In genomic region chr7:141040867-141041606, GRCm38 (mm10) we compare ENCODE assay signal across 10 mouse cellular contexts. TPM values are rescaled to one million over a fixed set of nuclear protein-coding genes. Genes with fewer than 3 reads are reported as not detected.
A peak's percentile ranks its signal among the peaks of the same experiment; 100 is the strongest.
DNase-seq lines count a peak whose midpoint lies in the region; ATAC-seq and TF ChIP-seq lines count a peak whose summit lies in the region.
"Had no signal": no experiment of that assay in that cellular context is flagged by ENCODE, and none has a peak within 500 bp of the region (broad histone marks: within the 10 kb centered on the region; RNA-seq: fewer than 3 reads in every experiment).

No protein-coding gene starts in this region.

- peak overlapping the region; percentile 83 for H3K27ac ChIP-seq in heart, adult 2 months
- peak overlapping the region; percentile 54 for H3K27ac ChIP-seq in brown adipose tissue, adult 24 weeks (replicated peaks; ENCODE audit: low read depth, low read length)
- H3K27ac ChIP-seq in hindbrain, postnatal 0 days, result peak overlapping the region; percentile 77
- H3K27ac ChIP-seq in midbrain, embryonic 13.5 days, result peak overlapping the region; percentile 19; the same call in 1 of the 2 replicates
- H3K27ac ChIP-seq in cerebellum, adult 2 months (ENCODE audit: insufficient read depth, low read length), result no peak overlapping the region

- no peaks in the 10 kb centered on the region for H3K79me2 ChIP-seq in heart, adult 2 months (replicated peaks; ENCODE audit: control insufficient read depth, insufficient read depth, low read length)

- TF ChIP-seq CTCF in heart, adult 2 months (IDR thresholded peaks at IDR 0.05), result no peak
- TF ChIP-seq CTCF in hindbrain, postnatal 0 days (IDR thresholded peaks at IDR 0.05; ENCODE audit: low read depth), result no peak
- no peak for TF ChIP-seq CTCF in cerebellum, adult 2 months (IDR thresholded peaks at IDR 0.05; ENCODE audit: borderline replicate concordance, insufficient read depth, low read depth, low read length)

- DNase-seq in heart, adult 2 months, result no peak
- DNase-seq in heart, postnatal 25 days (ENCODE audit: low spot score), result no peak
- DNase-seq in hindbrain, postnatal 0 days (ENCODE audit: low spot score), result no peak
- no peak for DNase-seq in cerebellum, adult 2 months
- no peak for DNase-seq in layer of hippocampus, adult 11-12 months (ENCODE audit: low spot score)
- DNase-seq: layer of hippocampus, adult 9-11 months had no signal

- no peaks in the 10 kb centered on the region for H3K9me3 ChIP-seq in hindbrain, postnatal 0 days (ENCODE audit: low read length)
- H3K9me3 ChIP-seq in midbrain, embryonic 13.5 days, result no peaks in the 10 kb centered on the region

- H3K27me3 ChIP-seq in heart, adult 2 months (ENCODE audit: control insufficient read depth, insufficient read depth, low read length), result no peaks in the 10 kb centered on the region
- H3K27me3 ChIP-seq in hindbrain, postnatal 0 days (ENCODE audit: insufficient read depth, low read length), result no peaks in the 10 kb centered on the region
- no peaks in the 10 kb centered on the region for H3K27me3 ChIP-seq in midbrain, embryonic 13.5 days
- H3K27me3 ChIP-seq in cerebellum, adult 2 months (ENCODE audit: control insufficient read depth, insufficient read depth, low read length), result no peaks in the 10 kb centered on the region

- no peak for ATAC-seq in hindbrain, postnatal 0 days
- ATAC-seq in midbrain, embryonic 13.5 days, result peak; percentile 30; the same call in 1 of the 2 replicates
- no peak for ATAC-seq in CD4-positive, CD25-positive, alpha-beta regulatory T cell, adult 4 months

- TF ChIP-seq EP300 in heart, adult 2 months (IDR thresholded peaks at IDR 0.05; ENCODE audit: insufficient read depth, low read depth, low read length), result no peak

- no peaks in the 10 kb centered on the region; the same call in 1 of the 2 replicates for H3K36me3 ChIP-seq in heart, adult 2 months (ENCODE audit: control insufficient read depth, insufficient read depth, low read length)
- no peaks in the 10 kb centered on the region for H3K36me3 ChIP-seq in hindbrain, postnatal 0 days (ENCODE audit: insufficient read depth, low read length)
- H3K36me3 ChIP-seq in midbrain, embryonic 13.5 days, result no peaks in the 10 kb centered on the region

- no peak overlapping the region for H3K4me3 ChIP-seq in heart, adult 2 months
- no peak overlapping the region for H3K4me3 ChIP-seq in brown adipose tissue, adult 24 weeks (ENCODE audit: insufficient read depth, low read depth, low read length)
- H3K4me3 ChIP-seq in hindbrain, postnatal 0 days (ENCODE audit: low read length), result no peak overlapping the region
- H3K4me3 ChIP-seq in midbrain, embryonic 13.5 days (replicated peaks), result no peak overlapping the region
- no peak overlapping the region for H3K4me3 ChIP-seq in cerebellum, adult 2 months (replicated peaks; ENCODE audit: insufficient read depth, low read depth, low read length)

- intact Hi-C loops in heart, adult 2 months (cut with DNase I), result loop anchor here (1.0 kb wide), 1 partner anchor 31 kb away; the partner anchor contains the start of gene Ifitm3
- intact Hi-C loops in heart, postnatal 25 days (cut with DNase I), result no loop called here

- H3K4me2 ChIP-seq in hindbrain, postnatal 0 days (ENCODE audit: low read depth, low read length), result 0 out of 2 replicates have a peak overlapping the region, but pooled peaks have one; percentile 7
- no peak overlapping the region for H3K4me2 ChIP-seq in midbrain, embryonic 13.5 days (replicated peaks)

- 34% methylated on average over 6 of the region's 9 CpGs for WGBS in heart, adult 2 months
- 41% methylated on average over 6 of the region's 9 CpGs for WGBS in hindbrain, postnatal 0 days
- 44% methylated on average over 7 of the region's 9 CpGs for WGBS in midbrain, embryonic 13.5 days
- 41% methylated on average over 6 of the region's 9 CpGs for WGBS in cerebellum, adult 2 months

- H3K9ac ChIP-seq in heart, adult 2 months (ENCODE audit: low read depth, low read length), result no peak overlapping the region
- H3K9ac ChIP-seq in hindbrain, postnatal 0 days (replicated peaks; ENCODE audit: low read length), result no peak overlapping the region
- no peak overlapping the region for H3K9ac ChIP-seq in midbrain, embryonic 13.5 days (replicated peaks)

- peaks cover 4% of the 10 kb centered on the region for H3K4me1 ChIP-seq in heart, adult 2 months (ENCODE audit: control insufficient read depth, insufficient read depth, low read length)
- no peaks in the 10 kb centered on the region for H3K4me1 ChIP-seq in brown adipose tissue, adult 24 weeks (ENCODE audit: control insufficient read depth, insufficient read depth, insufficient read length, low read length)
- no peaks in the 10 kb centered on the region for H3K4me1 ChIP-seq in hindbrain, postnatal 0 days (ENCODE audit: insufficient read depth, low read length)
- H3K4me1 ChIP-seq in midbrain, embryonic 13.5 days (replicated peaks), result no peaks in the 10 kb centered on the region
- H3K4me1 ChIP-seq in cerebellum, adult 2 months (ENCODE audit: control insufficient read depth, insufficient read depth, low read length), result no peaks in the 10 kb centered on the region

- no peak for TF ChIP-seq POLR2A in heart, adult 2 months (IDR thresholded peaks at IDR 0.05; ENCODE audit: insufficient read depth, low read depth, low read length)
- TF ChIP-seq POLR2A in cerebellum, adult 2 months (IDR thresholded peaks at IDR 0.05; ENCODE audit: borderline replicate concordance, insufficient read depth, low read length), result no peak

RNA-seq across cellular contexts. Expression of gene Gm17387, which starts 12.1 kb away (rescaled TPM):
- total RNA-seq in heart, adult 2 months (2021), result not detected
- polyA plus RNA-seq in heart, adult 2 months (2012; rRNA removed), result not detected in 2 replicates
- total RNA-seq in heart, postnatal 25 days (2021), result not detected
- not detected in 2 replicates for polyA plus RNA-seq in brown adipose tissue, adult 24 weeks (2012; ENCODE audit: insufficient read depth, insufficient read length, missing spikeins)
- not detected in 2 replicates for total RNA-seq in hindbrain, postnatal 0 days (2014; rRNA removed)
- polyA plus RNA-seq in hindbrain, postnatal 0 days (2015; fragmentation: Nextera tagmentation; extraction: Ambion mirVana), result not detected in 2 replicates
- polyA plus RNA-seq in midbrain, embryonic 13.5 days (2015; fragmentation: Nextera tagmentation; extraction: Ambion mirVana), result not detected in 2 replicates
- polyA plus RNA-seq in CD4-positive, CD25-positive, alpha-beta regulatory T cell, adult 4 months (2017; shearing (Covaris generic)), result not detected
- polyA plus RNA-seq in cerebellum, adult 2 months (2012; rRNA removed), result not detected in 2 replicates
- total RNA-seq: CH12.LX had no signal

RNA-seq across cellular contexts. Expression of gene B4galnt4, which starts 19.9 kb away (rescaled TPM):
- total RNA-seq in heart, adult 2 months (2021), result under 1 TPM in 1 of 2 experiments, not detected in 1; 0.07 TPM
- 0.04 and 0.06 TPM in 2 replicates for polyA plus RNA-seq in heart, adult 2 months (2012; rRNA removed)
- total RNA-seq in heart, postnatal 25 days (2021), result under 1 TPM in 1 of 2 experiments, not detected in 1; 0.08 TPM
- polyA plus RNA-seq in brown adipose tissue, adult 24 weeks (2012; ENCODE audit: insufficient read depth, insufficient read length, missing spikeins), result not detected in 2 replicates
- 115 and 124 TPM in 2 replicates for total RNA-seq in hindbrain, postnatal 0 days (2014; rRNA removed)
- polyA plus RNA-seq in hindbrain, postnatal 0 days (2015; fragmentation: Nextera tagmentation; extraction: Ambion mirVana), result 41.8 and 46.2 TPM in 2 replicates
- 44.1 and 48.3 TPM in 2 replicates for polyA plus RNA-seq in midbrain, embryonic 13.5 days (2015; fragmentation: Nextera tagmentation; extraction: Ambion mirVana)
- 1 to 10 TPM; 6.6 to 7.8 TPM for polyA plus RNA-seq in CD4-positive, CD25-positive, alpha-beta regulatory T cell, adult 4 months (2017; shearing (Covaris generic))
- 79.0 and 90.6 TPM in 2 replicates for polyA plus RNA-seq in cerebellum, adult 2 months (2012; rRNA removed)

RNA-seq across cellular contexts. Expression of gene Ifitm6, which starts 23.3 kb away (rescaled TPM):
- total RNA-seq in heart, adult 2 months (2021), result 1 to 10 TPM in 1 of 2 experiments, under 1 TPM in 1; 0.36 to 1.0 TPM
- polyA plus RNA-seq in heart, adult 2 months (2012; rRNA removed), result 4.6 and 5.1 TPM in 2 replicates
- total RNA-seq in heart, postnatal 25 days (2021), result under 1 TPM in 1 of 2 experiments, not detected in 1; 0.42 TPM
- polyA plus RNA-seq in brown adipose tissue, adult 24 weeks (2012; ENCODE audit: insufficient read depth, insufficient read length, missing spikeins), result 2.1 TPM in 1 of 2 replicates, not detected in the other
- 0.37 and 0.50 TPM in 2 replicates for total RNA-seq in hindbrain, postnatal 0 days (2014; rRNA removed)
- polyA plus RNA-seq in hindbrain, postnatal 0 days (2015; fragmentation: Nextera tagmentation; extraction: Ambion mirVana), result 0.67 and 0.69 TPM in 2 replicates
- 0.51 and 0.54 TPM in 2 replicates for polyA plus RNA-seq in midbrain, embryonic 13.5 days (2015; fragmentation: Nextera tagmentation; extraction: Ambion mirVana)
- not detected for polyA plus RNA-seq in CD4-positive, CD25-positive, alpha-beta regulatory T cell, adult 4 months (2017; shearing (Covaris generic))
- polyA plus RNA-seq in cerebellum, adult 2 months (2012; rRNA removed), result 0.56 and 0.87 TPM in 2 replicates
- total RNA-seq: CH12.LX had no signal

RNA-seq across cellular contexts. Expression of gene Ifitm3, which starts 30.5 kb away (rescaled TPM):
- total RNA-seq in heart, adult 2 months (2021), result 100 to 1,000 TPM; 115 to 123 TPM
- 274 and 332 TPM in 2 replicates for polyA plus RNA-seq in heart, adult 2 months (2012; rRNA removed)
- total RNA-seq in heart, postnatal 25 days (2021), result 100 to 1,000 TPM; 102 to 111 TPM
- polyA plus RNA-seq in brown adipose tissue, adult 24 weeks (2012; ENCODE audit: insufficient read depth, insufficient read length, missing spikeins), result 117 and 134 TPM in 2 replicates
- 29.3 and 41.7 TPM in 2 replicates for total RNA-seq in hindbrain, postnatal 0 days (2014; rRNA removed)
- 92.8 and 93.3 TPM in 2 replicates for polyA plus RNA-seq in hindbrain, postnatal 0 days (2015; fragmentation: Nextera tagmentation; extraction: Ambion mirVana)
- 22.6 and 26.2 TPM in 2 replicates for polyA plus RNA-seq in midbrain, embryonic 13.5 days (2015; fragmentation: Nextera tagmentation; extraction: Ambion mirVana)
- polyA plus RNA-seq in CD4-positive, CD25-positive, alpha-beta regulatory T cell, adult 4 months (2017; shearing (Covaris generic)), result 1 to 10 TPM; 2.9 to 4.4 TPM
- 44.4 and 47.9 TPM in 2 replicates for polyA plus RNA-seq in cerebellum, adult 2 months (2012; rRNA removed)

RNA-seq across cellular contexts. Expression of gene Pkp3, which starts 37.0 kb away (rescaled TPM):
- under 1 TPM; 0.20 to 0.21 TPM for total RNA-seq in heart, adult 2 months (2021)
- polyA plus RNA-seq in heart, adult 2 months (2012; rRNA removed), result 0.35 and 1.6 TPM in 2 replicates
- total RNA-seq in heart, postnatal 25 days (2021), result under 1 TPM in 1 of 2 experiments, not detected in 1; 0.31 TPM
- polyA plus RNA-seq in brown adipose tissue, adult 24 weeks (2012; ENCODE audit: insufficient read depth, insufficient read length, missing spikeins), result 1.6 TPM in 1 of 2 replicates, not detected in the other
- 0.58 TPM in 1 of 2 replicates, not detected in the other for total RNA-seq in hindbrain, postnatal 0 days (2014; rRNA removed)
- 0.29 TPM in 1 of 2 replicates, not detected in the other for polyA plus RNA-seq in hindbrain, postnatal 0 days (2015; fragmentation: Nextera tagmentation; extraction: Ambion mirVana)
- polyA plus RNA-seq in midbrain, embryonic 13.5 days (2015; fragmentation: Nextera tagmentation; extraction: Ambion mirVana), result 0.14 and 0.15 TPM in 2 replicates
- polyA plus RNA-seq in CD4-positive, CD25-positive, alpha-beta regulatory T cell, adult 4 months (2017; shearing (Covaris generic)), result 100 to 1,000 TPM; 293 to 427 TPM
- 9.6 and 11.2 TPM in 2 replicates for polyA plus RNA-seq in cerebellum, adult 2 months (2012; rRNA removed)
